Mouse (Mus musculus) embryonic facial prominence, embryonic 12.5 days (tissue): ENCODE results near the gene Gm49425. TPM values are rescaled to one million over a fixed set of nuclear protein-coding genes. Genes with fewer than 3 reads are reported as not detected.

ENCODE experiments used
- ATAC-seq: fragments of 200-750 bp; cut with Nextera tagmentation; 2 replicates; pipeline ENCODE4 v1.8.0; 2017; ENCODE audit not compliant: insufficient number of reproducible peaks, insufficient read depth, low FRiP score, low TSS enrichment
- H3K27ac ChIP-seq: fragments of 300-500 bp; sonication (generic); 2 replicates; pipeline ENCODE4 v1.5.1; 2016; ENCODE audit warnings: mild to moderate bottlenecking
- H3K27me3 ChIP-seq: fragments of 300-500 bp; sonication (generic); 2 replicates; pipeline ENCODE4 v1.6.1; 2016; ENCODE audit warnings: mild to moderate bottlenecking, moderate library complexity
- H3K36me3 ChIP-seq: fragments of 300-500 bp; sonication (generic); 2 replicates; pipeline ENCODE4 v1.6.1; 2016; ENCODE audit warnings: mild to moderate bottlenecking
- H3K4me1 ChIP-seq: fragments of 300-500 bp; sonication (generic); 2 replicates; pipeline ENCODE4 v1.6.1; 2016
- H3K4me2 ChIP-seq: fragments of 300-500 bp; sonication (generic); replicated peaks from 2 replicates; pipeline ENCODE4 v1.6.1; 2016; ENCODE audit warnings: mild to moderate bottlenecking, moderate library complexity
- H3K4me3 ChIP-seq: fragments of 300-500 bp; sonication (generic); 2 replicates; pipeline ENCODE4 v1.5.1; 2016; ENCODE audit warnings: mild to moderate bottlenecking
- H3K9ac ChIP-seq: fragments of 300-500 bp; sonication (generic); 2 replicates; pipeline ENCODE4 v1.6.1; 2016; ENCODE audit warnings: mild to moderate bottlenecking, moderate library complexity
- H3K9me3 ChIP-seq: fragments of 300-500 bp; sonication (generic); 2 replicates; pipeline ENCODE4 v1.6.1; 2016; ENCODE audit warnings: mild to moderate bottlenecking, moderate library complexity
- WGBS: fragments of 180-500 bp; shearing (Covaris S2); methylation state at CpG from one replicate; pipeline ENCODE4 v1.1.7; 2016; 5-methylcytosine and 5-hydroxymethylcytosine counted together
- polyA plus RNA-seq: library from polyadenylated mRNA; unstranded; fragments of >200 nt; fragmentation: Nextera tagmentation; extraction: Ambion mirVana; gene quantifications from 2 replicates; pipeline ENCODE4 v1.2.1, GENCODE M21; 2016

Gene Gm49425
- polyA plus RNA-seq, 1 experiment from 2014 or later = not detected

- Histone ChIP-seq H3K9ac (no peak within 1 kb of the TSS), H3K4me1 (0 out of 2 replicates have a peak, but pooled peaks cover 2% of the 10 kb centered on the region), H3K27ac (no peak within 1 kb of the TSS), H3K9me3 (no peaks in the 10 kb centered on the region), H3K36me3 (no peaks in the 10 kb centered on the region), H3K4me2 (no peak within 1 kb of the TSS), H3K4me3 (no peak within 1 kb of the TSS), H3K27me3 (no peaks in the 10 kb centered on the region; the same call in 1 of the 2 replicates)
- WGBS = 88% methylated on average over 7 of the region's 7 CpGs
- ATAC-seq = no peak
Measured at GRCm38 (mm10) chr15:101532720-101533119, 15.7 kb upstream of the Gm49425 start, which contains the start of gene Krt84. Gene Krt84, minus strand, starts transcription at chr15:101532820.

- no peak for ATAC-seq
- H3K4me2 ChIP-seq = no peak overlapping the region
- H3K4me1 ChIP-seq = no peaks in the 10 kb centered on the region
- H3K9ac ChIP-seq = no peak overlapping the region
- no peak overlapping the region for H3K27ac ChIP-seq
- no peaks in the 10 kb centered on the region for H3K9me3 ChIP-seq
- no peak overlapping the region for H3K4me3 ChIP-seq
- H3K36me3 ChIP-seq = no peaks in the 10 kb centered on the region
- no peaks in the 10 kb centered on the region; the same call in 1 of the 2 replicates for H3K27me3 ChIP-seq
- 68% methylated on average over 4 of the region's 4 CpGs for WGBS
Measured at GRCm38 (mm10) chr15:101522556-101523232, 5.6 kb upstream of the Gm49425 start.

GRCm38 (mm10) chr15:101519792-101520191 is 2.7 kb upstream of the Gm49425 start:
- Histone ChIP-seq H3K4me2 (no peak overlapping the region), H3K9ac (no peak overlapping the region), H3K4me1 (no peaks in the 10 kb centered on the region), H3K27me3 (no peaks in the 10 kb centered on the region; the same call in 1 of the 2 replicates), H3K36me3 (no peaks in the 10 kb centered on the region), H3K27ac (no peak overlapping the region), H3K9me3 (no peaks in the 10 kb centered on the region), H3K4me3 (no peak overlapping the region)
- ATAC-seq = no peak
- WGBS = 17% methylated on average over 2 of the region's 2 CpGs

GRCm38 (mm10) chr15:101508247-101508646 is 8.8 kb downstream of the Gm49425 start:
- H3K9me3 ChIP-seq = no peaks in the 10 kb centered on the region
- no peak overlapping the region for H3K9ac ChIP-seq
- H3K4me2 ChIP-seq = no peak overlapping the region
- 65% methylated on average over 9 of the region's 9 CpGs for WGBS
- no peak overlapping the region for H3K4me3 ChIP-seq
- no peak overlapping the region for H3K27ac ChIP-seq
- no peaks in the 10 kb centered on the region for H3K27me3 ChIP-seq
- ATAC-seq = no peak
- H3K4me1 ChIP-seq = no peaks in the 10 kb centered on the region
- H3K36me3 ChIP-seq = no peaks in the 10 kb centered on the region

GRCm38 (mm10) chr15:101506896-101507758 is 9.9 kb downstream of the Gm49425 start:
- ATAC-seq = no peak
- Histone ChIP-seq H3K9ac (no peak overlapping the region), H3K27ac (no peak overlapping the region)

GRCm38 (mm10) chr15:101497181-101497580 is 19.9 kb downstream of the Gm49425 start:
- Histone ChIP-seq H3K4me1 (no peaks in the 10 kb centered on the region), H3K9ac (no peak overlapping the region), H3K27ac (no peak overlapping the region), H3K4me2 (no peak overlapping the region), H3K9me3 (no peaks in the 10 kb centered on the region), H3K27me3 (no peaks in the 10 kb centered on the region), H3K4me3 (no peak overlapping the region), H3K36me3 (no peaks in the 10 kb centered on the region)
- ATAC-seq = no peak
- WGBS = 75% methylated on average over 2 of the region's 2 CpGs

More at GRCm38 (mm10) chr15:101506896-101507758, 9.9 kb downstream of the Gm49425 start:
- Histone ChIP-seq H3K4me2 (no peak overlapping the region), H3K27me3 (no peaks in the 10 kb centered on the region), H3K4me3 (no peak overlapping the region), H3K36me3 (no peaks in the 10 kb centered on the region), H3K4me1 (no peaks in the 10 kb centered on the region), H3K9me3 (no peaks in the 10 kb centered on the region)
- WGBS = 42% methylated on average over 14 of the region's 14 CpGs

DNA sequence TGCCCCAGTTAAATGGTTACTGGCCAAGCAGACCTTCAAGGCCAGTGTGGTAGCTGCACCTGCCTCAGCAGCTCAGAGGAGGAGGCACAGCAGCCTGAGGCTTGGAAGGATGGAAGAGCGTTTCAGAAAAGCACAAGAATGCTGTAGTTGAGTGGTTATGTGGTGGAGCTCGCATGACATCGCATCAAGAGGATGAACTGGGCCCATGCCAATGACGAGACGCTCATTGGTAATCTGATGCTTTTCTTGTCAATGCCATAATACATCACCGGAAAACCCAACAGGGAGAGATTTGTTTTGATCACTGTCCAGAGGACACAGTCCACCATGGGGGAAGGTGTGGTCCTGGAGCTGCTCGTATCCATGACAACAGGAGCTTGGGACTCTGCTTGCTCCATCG is 21.8 kb downstream of the Gm49425 start:
- ATAC-seq = no peak
- WGBS = 82% methylated on average over 8 of the region's 8 CpGs
- H3K4me3 ChIP-seq = no peak overlapping the region
- no peak overlapping the region for H3K27ac ChIP-seq
- H3K36me3 ChIP-seq = no peaks in the 10 kb centered on the region
- no peak overlapping the region for H3K4me2 ChIP-seq
- H3K9me3 ChIP-seq = no peaks in the 10 kb centered on the region
- H3K4me1 ChIP-seq = no peaks in the 10 kb centered on the region
- no peaks in the 10 kb centered on the region for H3K27me3 ChIP-seq
- no peak overlapping the region for H3K9ac ChIP-seq

DNA sequence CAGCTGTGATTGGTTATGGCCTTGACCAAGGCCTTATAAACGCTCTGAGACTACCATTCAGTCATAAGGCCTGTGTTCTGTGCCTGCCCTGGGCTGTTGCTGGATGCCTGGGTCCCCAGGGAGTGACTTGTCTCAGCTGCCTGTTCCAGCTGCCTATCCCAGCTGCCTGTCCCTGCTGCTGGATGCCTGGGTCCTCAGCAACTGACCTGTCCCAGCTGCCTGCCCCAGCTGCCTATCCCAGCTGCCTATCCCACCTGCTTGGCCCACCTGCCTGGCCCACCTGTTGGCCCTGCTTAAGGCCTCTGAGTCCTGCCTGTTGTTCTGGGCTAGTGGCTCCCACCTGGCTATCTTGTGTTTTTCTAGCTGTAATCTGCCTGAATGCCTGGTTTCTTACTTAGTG is 22.9 kb downstream of the Gm49425 start:
- no peak overlapping the region for H3K9ac ChIP-seq
- no peaks in the 10 kb centered on the region for H3K27me3 ChIP-seq
- 48% methylated on average over 1 of the region's 1 CpGs for WGBS
- no peaks in the 10 kb centered on the region for H3K9me3 ChIP-seq
- no peak for ATAC-seq
- H3K27ac ChIP-seq = no peak overlapping the region
- no peak overlapping the region for H3K4me3 ChIP-seq
- H3K4me1 ChIP-seq = no peaks in the 10 kb centered on the region
- H3K4me2 ChIP-seq = no peak overlapping the region
- no peaks in the 10 kb centered on the region for H3K36me3 ChIP-seq

DNA sequence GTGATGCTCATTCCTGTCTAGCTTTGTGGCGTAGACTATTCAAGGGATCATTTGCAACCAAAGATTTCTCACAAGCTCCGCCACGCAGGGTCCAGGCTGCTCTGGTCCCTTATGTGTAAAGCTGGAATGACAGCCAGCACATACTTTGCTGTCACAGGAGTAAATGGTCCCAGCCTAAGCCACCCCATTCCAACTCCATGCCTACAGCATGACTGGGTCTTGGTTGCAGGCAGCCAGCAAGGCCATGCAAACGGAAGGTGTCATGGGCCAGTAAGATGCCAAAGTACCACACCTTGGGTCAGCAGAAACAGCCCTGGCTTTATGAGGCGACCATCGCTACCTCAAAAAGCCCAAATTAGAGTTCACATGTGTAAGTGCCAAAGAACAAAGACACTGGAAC is 23.3 kb downstream of the Gm49425 start:
- no peak overlapping the region for H3K4me3 ChIP-seq
- no peak overlapping the region for H3K27ac ChIP-seq
- no peaks in the 10 kb centered on the region for H3K36me3 ChIP-seq
- 87% methylated on average over 6 of the region's 6 CpGs for WGBS
- H3K27me3 ChIP-seq = no peaks in the 10 kb centered on the region
- H3K4me1 ChIP-seq = no peaks in the 10 kb centered on the region
- ATAC-seq = no peak
- H3K9ac ChIP-seq = no peak overlapping the region
- H3K9me3 ChIP-seq = no peaks in the 10 kb centered on the region
- H3K4me2 ChIP-seq = no peak overlapping the region

GRCm38 (mm10) chr15:101492718-101493117 is 24.3 kb downstream of the Gm49425 start:
- H3K9me3 ChIP-seq = no peaks in the 10 kb centered on the region
- no peak for ATAC-seq
- 50% methylated on average over 8 of the region's 8 CpGs for WGBS
- H3K4me3 ChIP-seq = no peak overlapping the region
- no peak overlapping the region for H3K27ac ChIP-seq
- no peak overlapping the region for H3K4me2 ChIP-seq
- H3K27me3 ChIP-seq = no peaks in the 10 kb centered on the region
- H3K9ac ChIP-seq = no peak overlapping the region
- no peaks in the 10 kb centered on the region for H3K36me3 ChIP-seq
- H3K4me1 ChIP-seq = no peaks in the 10 kb centered on the region

GRCm38 (mm10) chr15:101491431-101491830 is 25.6 kb downstream of the Gm49425 start, which contains the start of gene Krt83:
Gene Krt83, minus strand, starts transcription at chr15:101491512.
- H3K9ac ChIP-seq = no peak within 1 kb of the TSS
- H3K27ac ChIP-seq = no peak within 1 kb of the TSS
- H3K4me2 ChIP-seq = no peak within 1 kb of the TSS
- no peak within 1 kb of the TSS for H3K4me3 ChIP-seq
- H3K27me3 ChIP-seq = no peaks in the 10 kb centered on the region
- ATAC-seq = no peak
- no peaks in the 10 kb centered on the region for H3K4me1 ChIP-seq
- H3K36me3 ChIP-seq = no peaks in the 10 kb centered on the region
- 90% methylated on average over 6 of the region's 6 CpGs for WGBS
- no peaks in the 10 kb centered on the region for H3K9me3 ChIP-seq
